Mouse (Mus musculus) erythroblast, embryonic 14.5 days (primary cell): ENCODE data around the gene Srgap1.

Experiments used
- GATA1 ChIP-seq: IDR thresholded peaks from 2 replicates; pipeline ENCODE4 v1.6.1; 2012; ENCODE audit warnings: low read length, inconsistent platforms, mixed read lengths
- TAL1 ChIP-seq: IDR thresholded peaks from 3 replicates; pipeline ENCODE4 v1.6.1; 2012; ENCODE audit warnings: low read length, inconsistent platforms, mixed read lengths

GRCm38 (mm10) chr10:121764469-121765173 lies 282.5 kb downstream of the Srgap1 start:
- TF ChIP-seq GATA1 (no peak), TAL1 (no peak)
